Mouse (Mus musculus): Measurements from ENCODE around the gene Lyrm4. TPM values are rescaled to one million over a fixed set of nuclear protein-coding genes. Genes with fewer than 3 reads are reported as not detected.

Lyrm4 gene
- polyA plus RNA-seq, 1 experiment from 2014 or later: 46.4 TPM

- WGBS: 66% methylated on average over 3 of the region's 3 CpGs
- no peaks in the 10 kb centered on the region for H3K27me3 ChIP-seq (ENCODE audit: control insufficient read depth, insufficient read depth, low read length)
- no peaks in the 10 kb centered on the region for H3K4me1 ChIP-seq (ENCODE audit: control insufficient read depth, insufficient read depth, low read length)
- no peak overlapping the region for H3K4me3 ChIP-seq (ENCODE audit: low read depth, low read length)
- H3K36me3 ChIP-seq (ENCODE audit: control insufficient read depth, insufficient read depth, low read length): no peaks in the 10 kb centered on the region
- no peaks in the 10 kb centered on the region for H3K9me3 ChIP-seq (ENCODE audit: control insufficient read depth, low read length)
- no peak; the same call in 1 of the 2 replicates for ATAC-seq (ENCODE audit: low read depth)
- no peak overlapping the region for H3K9ac ChIP-seq (replicated peaks; ENCODE audit: low read depth, low read length)
- H3K27ac ChIP-seq (ENCODE audit: low read depth, low read length): no peak overlapping the region
- H3K4me2 ChIP-seq (ENCODE audit: low read depth, low read length): no peak overlapping the region
These were observed 128.0 kb downstream of the Lyrm4 start for GRCm38 (mm10) chr13:35989329-35989728.

- no peaks in the 10 kb centered on the region for H3K4me1 ChIP-seq (ENCODE audit: control insufficient read depth, insufficient read depth, low read length)
- ATAC-seq (ENCODE audit: low read depth): no peak; the same call in 1 of the 2 replicates
- H3K9ac ChIP-seq (replicated peaks; ENCODE audit: low read depth, low read length): no peak overlapping the region
- H3K9me3 ChIP-seq (ENCODE audit: control insufficient read depth, low read length): no peaks in the 10 kb centered on the region
- H3K36me3 ChIP-seq (ENCODE audit: control insufficient read depth, insufficient read depth, low read length): peaks cover 1% of the 10 kb centered on the region; the same call in 1 of the 2 replicates
- 97% methylated on average over 6 of the region's 6 CpGs for WGBS
- H3K4me2 ChIP-seq (ENCODE audit: low read depth, low read length): no peak overlapping the region
- no peak overlapping the region for H3K4me3 ChIP-seq (ENCODE audit: low read depth, low read length)
- H3K27me3 ChIP-seq (ENCODE audit: control insufficient read depth, insufficient read depth, low read length): no peaks in the 10 kb centered on the region
- no peak overlapping the region for H3K27ac ChIP-seq (ENCODE audit: low read depth, low read length)
These were observed 134.3 kb downstream of the Lyrm4 start for GRCm38 (mm10) chr13:35982985-35983384.

GRCm38 (mm10) chr13:35980471-35980870 is 136.9 kb downstream of the Lyrm4 start:
- Histone ChIP-seq H3K4me2 (ENCODE audit: low read depth, low read length) (no peak overlapping the region), H3K36me3 (ENCODE audit: control insufficient read depth, insufficient read depth, low read length) (peaks cover 3% of the 10 kb centered on the region; the same call in 1 of the 2 replicates), H3K9me3 (ENCODE audit: control insufficient read depth, low read length) (no peaks in the 10 kb centered on the region), H3K4me1 (ENCODE audit: control insufficient read depth, insufficient read depth, low read length) (no peaks in the 10 kb centered on the region), H3K27ac (ENCODE audit: low read depth, low read length) (no peak overlapping the region), H3K9ac (replicated peaks; ENCODE audit: low read depth, low read length) (no peak overlapping the region), H3K4me3 (ENCODE audit: low read depth, low read length) (no peak overlapping the region), H3K27me3 (ENCODE audit: control insufficient read depth, insufficient read depth, low read length) (no peaks in the 10 kb centered on the region)
- ATAC-seq (ENCODE audit: low read depth): no peak
- 37% methylated on average over 4 of the region's 4 CpGs for WGBS

GRCm38 (mm10) chr13:35976912-35977311 is 140.4 kb downstream of the Lyrm4 start:
- ATAC-seq (ENCODE audit: low read depth): no peak
- Histone ChIP-seq H3K9ac (replicated peaks; ENCODE audit: low read depth, low read length) (no peak overlapping the region), H3K27ac (ENCODE audit: low read depth, low read length) (no peak overlapping the region), H3K4me2 (ENCODE audit: low read depth, low read length) (no peak overlapping the region), H3K4me1 (ENCODE audit: control insufficient read depth, insufficient read depth, low read length) (no peaks in the 10 kb centered on the region), H3K4me3 (ENCODE audit: low read depth, low read length) (no peak overlapping the region), H3K36me3 (ENCODE audit: control insufficient read depth, insufficient read depth, low read length) (peaks cover 3% of the 10 kb centered on the region; the same call in 1 of the 2 replicates), H3K27me3 (ENCODE audit: control insufficient read depth, insufficient read depth, low read length) (no peaks in the 10 kb centered on the region), H3K9me3 (ENCODE audit: control insufficient read depth, low read length) (no peaks in the 10 kb centered on the region)
- WGBS: 93% methylated on average over 7 of the region's 7 CpGs

- 33% methylated on average over 9 of the region's 9 CpGs for WGBS
- Histone ChIP-seq H3K9me3 (ENCODE audit: control insufficient read depth, low read length) (no peaks in the 10 kb centered on the region), H3K4me2 (ENCODE audit: low read depth, low read length) (peak overlapping the region; percentile 100), H3K27me3 (ENCODE audit: control insufficient read depth, insufficient read depth, low read length) (peaks cover 20% of the 10 kb centered on the region), H3K9ac (replicated peaks; ENCODE audit: low read depth, low read length) (no peak overlapping the region), H3K27ac (ENCODE audit: low read depth, low read length) (no peak overlapping the region), H3K4me1 (ENCODE audit: control insufficient read depth, insufficient read depth, low read length) (peaks cover 6% of the 10 kb centered on the region; the same call in 1 of the 2 replicates), H3K36me3 (ENCODE audit: control insufficient read depth, insufficient read depth, low read length) (no peaks in the 10 kb centered on the region), H3K4me3 (ENCODE audit: low read depth, low read length) (peak overlapping the region; percentile 60)
- ATAC-seq (ENCODE audit: low read depth): no peak
These were observed 147.5 kb downstream of the Lyrm4 start for GRCm38 (mm10) chr13:35969829-35970228.

- WGBS: under 1% methylated on average over 18 of the region's 18 CpGs
- Histone ChIP-seq H3K4me1 (ENCODE audit: control insufficient read depth, insufficient read depth, low read length) (peaks cover 6% of the 10 kb centered on the region; the same call in 1 of the 2 replicates), H3K4me3 (ENCODE audit: low read depth, low read length) (peak overlapping the region; percentile 60), H3K27ac (ENCODE audit: low read depth, low read length) (no peak overlapping the region), H3K36me3 (ENCODE audit: control insufficient read depth, insufficient read depth, low read length) (no peaks in the 10 kb centered on the region), H3K9me3 (ENCODE audit: control insufficient read depth, low read length) (no peaks in the 10 kb centered on the region), H3K4me2 (ENCODE audit: low read depth, low read length) (peak overlapping the region; percentile 100), H3K27me3 (ENCODE audit: control insufficient read depth, insufficient read depth, low read length) (peaks cover 20% of the 10 kb centered on the region), H3K9ac (replicated peaks; ENCODE audit: low read depth, low read length) (peak overlapping the region; percentile 46)
- no peak; the same call in 1 of the 2 replicates for ATAC-seq (ENCODE audit: low read depth)
These were observed 147.9 kb downstream of the Lyrm4 start for GRCm38 (mm10) chr13:35969431-35969721.

GRCm38 (mm10) chr13:35968719-35969430 is 148.5 kb downstream of the Lyrm4 start:
- Histone ChIP-seq H3K36me3 (ENCODE audit: control insufficient read depth, insufficient read depth, low read length) (no peaks in the 10 kb centered on the region), H3K9me3 (ENCODE audit: control insufficient read depth, low read length) (no peaks in the 10 kb centered on the region), H3K4me3 (ENCODE audit: low read depth, low read length) (peak overlapping the region; percentile 60), H3K27ac (ENCODE audit: low read depth, low read length) (no peak overlapping the region), H3K4me1 (ENCODE audit: control insufficient read depth, insufficient read depth, low read length) (peaks cover 6% of the 10 kb centered on the region; the same call in 1 of the 2 replicates), H3K9ac (replicated peaks; ENCODE audit: low read depth, low read length) (peak overlapping the region; percentile 46), H3K4me2 (ENCODE audit: low read depth, low read length) (peak overlapping the region; percentile 100), H3K27me3 (ENCODE audit: control insufficient read depth, insufficient read depth, low read length) (peaks cover 20% of the 10 kb centered on the region)
- peak; percentile 86 for ATAC-seq (ENCODE audit: low read depth)
- WGBS: under 1% methylated on average over 50 of the region's 57 CpGs

GRCm38 (mm10) chr13:35968131-35968718 is 149.1 kb downstream of the Lyrm4 start:
- peak; percentile 48 for ATAC-seq (ENCODE audit: low read depth)
- H3K9ac ChIP-seq (replicated peaks; ENCODE audit: low read depth, low read length): peak overlapping the region; percentile 46
- under 1% methylated on average over 38 of the region's 38 CpGs for WGBS
- H3K4me2 ChIP-seq (ENCODE audit: low read depth, low read length): peak overlapping the region; percentile 100
- H3K27ac ChIP-seq (ENCODE audit: low read depth, low read length): no peak overlapping the region
- H3K4me3 ChIP-seq (ENCODE audit: low read depth, low read length): peak overlapping the region; percentile 60
- H3K9me3 ChIP-seq (ENCODE audit: control insufficient read depth, low read length): no peaks in the 10 kb centered on the region
- peaks cover 6% of the 10 kb centered on the region; the same call in 1 of the 2 replicates for H3K4me1 ChIP-seq (ENCODE audit: control insufficient read depth, insufficient read depth, low read length)
- H3K36me3 ChIP-seq (ENCODE audit: control insufficient read depth, insufficient read depth, low read length): no peaks in the 10 kb centered on the region
- H3K27me3 ChIP-seq (ENCODE audit: control insufficient read depth, insufficient read depth, low read length): peaks cover 20% of the 10 kb centered on the region

GRCm38 (mm10) chr13:35967690-35968089 is 149.6 kb downstream of the Lyrm4 start:
- peak overlapping the region; percentile 46; the same call in 1 of the 2 replicates for H3K9ac ChIP-seq (replicated peaks; ENCODE audit: low read depth, low read length)
- peak overlapping the region; percentile 100 for H3K4me2 ChIP-seq (ENCODE audit: low read depth, low read length)
- H3K4me3 ChIP-seq (ENCODE audit: low read depth, low read length): peak overlapping the region; percentile 60; the same call in 1 of the 2 replicates
- peaks cover 20% of the 10 kb centered on the region for H3K27me3 ChIP-seq (ENCODE audit: control insufficient read depth, insufficient read depth, low read length)
- no peak for ATAC-seq (ENCODE audit: low read depth)
- 2% methylated on average over 15 of the region's 15 CpGs for WGBS
- H3K36me3 ChIP-seq (ENCODE audit: control insufficient read depth, insufficient read depth, low read length): no peaks in the 10 kb centered on the region
- H3K9me3 ChIP-seq (ENCODE audit: control insufficient read depth, low read length): no peaks in the 10 kb centered on the region
- H3K4me1 ChIP-seq (ENCODE audit: control insufficient read depth, insufficient read depth, low read length): peaks cover 6% of the 10 kb centered on the region; the same call in 1 of the 2 replicates
- H3K27ac ChIP-seq (ENCODE audit: low read depth, low read length): no peak overlapping the region

Data from neural tube, embryonic 14.5 days (tissue).